Mouse (Mus musculus) left cerebral cortex, postnatal 14 days (tissue): Measurements from ENCODE around the gene Npas3. TPM values are rescaled to one million over a fixed set of nuclear protein-coding genes. Genes with fewer than 3 reads are reported as not detected.

Source experiments
- DNase-seq, 2 experiments: peaks; one replicate each; pipeline ENCODE4 v3.0.0; 2021 to 2022; ENCODE audit warnings: low spot score in 2 of 2, mixed read lengths in 1 of 2
- intact Hi-C: fragments of 180-260 bp; cut with DNase I; formaldehyde crosslinking; loops from one replicate; pipeline ENCODE4 v1.15.1; 2025
- total RNA-seq, 2 experiments: library from RNA; stranded (reverse); gene quantifications; 2 replicates each; pipeline ENCODE4 v1.2.3; 2021

The Npas3 gene
- total RNA-seq, 2 experiments from 2014 or later = 17.1 to 30.1 TPM

DNA sequence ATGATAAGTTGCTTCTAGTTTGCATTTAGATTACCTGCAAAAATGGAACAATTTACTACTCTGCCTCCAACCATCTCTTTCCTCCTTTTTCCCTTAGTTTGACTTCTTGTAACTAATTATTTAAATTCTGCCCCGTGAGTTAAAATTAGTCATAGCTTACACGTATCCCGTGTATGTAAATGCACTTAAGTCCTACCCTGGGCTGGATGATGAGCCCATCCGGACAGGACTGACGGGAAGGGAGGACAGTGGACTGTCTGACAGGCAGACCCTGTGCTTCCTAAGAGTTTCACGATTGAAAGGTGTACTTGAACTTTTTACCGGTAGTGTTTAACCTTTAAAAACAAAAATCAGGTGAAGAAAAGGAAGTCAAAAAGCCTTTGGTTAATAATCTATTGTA is 103.4 kb downstream of the Npas3 start:
- DNase-seq = no peak
- intact Hi-C loops = no loop called here

DNA sequence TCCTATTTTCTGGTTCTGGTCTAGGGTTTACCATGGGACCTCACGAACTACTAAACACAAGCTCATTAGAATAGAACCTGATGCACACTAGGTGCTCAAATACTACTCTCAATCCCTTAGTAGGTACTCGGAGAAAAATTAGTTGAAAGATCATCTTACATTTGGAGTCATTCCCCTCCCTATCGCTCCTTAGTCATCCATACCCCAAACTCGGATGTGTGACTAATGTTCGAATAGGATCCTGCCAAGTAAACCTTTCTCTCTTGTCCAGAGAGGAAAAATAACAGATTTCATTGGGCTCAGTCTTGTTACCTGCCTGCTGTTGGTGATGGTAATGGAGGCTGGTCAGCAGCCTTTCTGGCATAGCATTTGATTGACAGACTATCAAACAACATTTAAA is 117.3 kb downstream of the Npas3 start:
- intact Hi-C loops = no loop called here
- DNase-seq = no peak

DNA sequence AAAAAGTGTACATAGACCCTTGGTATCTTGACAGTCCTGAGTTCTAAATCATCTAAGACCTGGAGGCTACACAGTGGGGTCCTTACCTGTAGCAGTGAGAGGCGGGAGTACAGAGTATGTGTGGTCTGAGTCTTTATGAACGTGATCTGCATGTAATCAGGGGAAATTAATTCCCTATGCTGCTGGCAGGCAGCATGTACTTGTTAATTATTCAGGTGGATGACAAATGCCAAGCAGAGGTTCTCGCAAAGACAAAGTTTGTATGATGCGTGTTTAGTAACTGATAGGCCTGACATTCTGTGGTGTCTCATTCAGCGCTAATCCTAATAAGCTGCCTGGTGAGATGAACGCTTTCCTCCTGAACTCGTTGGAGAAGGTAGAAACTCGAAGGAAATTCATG is 136.4 kb downstream of the Npas3 start:
- no peak for DNase-seq
- intact Hi-C loops = no loop called here

DNA sequence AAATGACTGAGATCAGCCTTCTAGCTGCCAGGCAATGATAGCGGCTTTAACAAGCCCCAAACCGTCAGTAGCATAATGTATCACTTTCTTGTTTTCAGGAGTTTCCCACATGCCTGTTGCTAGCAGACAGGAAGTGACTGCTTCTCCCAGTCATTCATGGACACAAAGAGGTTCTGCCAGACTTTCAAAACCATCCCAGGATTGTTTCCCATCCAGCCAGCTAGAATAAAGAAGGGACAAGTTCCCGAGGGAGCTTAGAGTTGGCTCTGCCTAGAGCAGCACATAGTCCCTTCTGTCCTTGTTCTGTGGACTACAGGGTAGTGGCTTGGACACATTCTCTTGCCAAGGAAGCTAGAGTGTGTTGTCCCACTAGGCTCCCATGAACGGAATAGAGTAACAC is 157.4 kb downstream of the Npas3 start:
- no peak for DNase-seq
- intact Hi-C loops = no loop called here

DNA sequence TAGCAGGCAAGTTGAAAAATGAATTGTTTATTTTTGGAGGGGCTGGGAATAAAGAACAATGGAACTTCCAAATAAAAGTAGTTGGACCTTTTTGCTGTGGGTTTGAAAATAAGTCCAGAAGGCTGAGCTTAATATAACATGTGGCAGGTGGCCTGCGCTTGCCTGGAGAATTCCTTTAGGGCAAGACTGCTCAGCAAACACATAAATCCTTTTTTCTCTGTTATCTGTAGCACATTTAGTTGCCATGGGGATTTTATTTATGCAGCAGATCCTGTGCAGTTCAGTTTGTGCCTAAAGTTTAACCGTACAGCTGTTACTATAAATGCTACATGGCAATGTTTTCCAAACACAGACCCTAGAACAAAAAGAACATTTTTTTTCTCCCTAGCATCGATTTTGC is 159.3 kb downstream of the Npas3 start:
- intact Hi-C loops = no loop called here
- DNase-seq = peak; percentile 34 to 44

DNA sequence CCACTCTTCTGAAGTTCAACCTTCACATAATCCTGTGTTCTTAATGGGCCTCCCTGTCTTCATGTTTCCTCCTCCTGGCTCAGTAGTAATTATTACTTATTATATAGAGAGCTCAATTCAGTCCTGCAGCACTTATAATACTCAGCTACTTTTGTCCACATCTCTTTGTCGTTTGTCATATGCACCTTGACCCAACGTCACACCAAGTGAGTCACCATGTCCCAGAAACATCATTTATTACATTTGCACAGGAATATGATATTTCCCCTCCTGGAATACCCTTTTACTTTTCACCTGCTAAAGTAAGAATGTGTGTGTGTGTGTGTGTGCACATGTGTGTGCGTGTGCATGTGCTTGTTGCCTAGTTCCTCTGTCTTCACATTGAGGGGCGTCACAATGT is 161.2 kb downstream of the Npas3 start:
- no peak for DNase-seq
- intact Hi-C loops = no loop called here

DNA sequence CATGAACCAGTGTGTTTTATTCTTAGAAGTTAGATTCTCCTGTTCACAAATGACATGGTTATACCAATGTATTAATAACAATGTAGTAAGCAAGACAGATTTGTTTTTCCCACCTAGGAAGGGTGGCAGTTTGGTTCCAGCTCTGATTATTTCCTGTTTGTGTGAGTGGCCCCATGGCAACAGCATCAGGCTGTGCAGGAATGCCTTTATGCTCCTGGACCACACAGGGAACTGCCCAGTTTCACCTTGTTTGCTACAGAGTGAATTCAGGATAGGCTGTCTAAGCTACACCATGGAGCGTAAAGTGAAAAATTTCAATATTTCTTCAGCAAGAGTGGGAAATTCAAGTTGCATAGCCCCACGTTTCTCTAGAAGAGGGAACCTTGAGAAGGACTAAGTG is 162.2 kb downstream of the Npas3 start:
- intact Hi-C loops = no loop called here
- DNase-seq = peak in 1 of 2 experiments; percentile 14

DNA sequence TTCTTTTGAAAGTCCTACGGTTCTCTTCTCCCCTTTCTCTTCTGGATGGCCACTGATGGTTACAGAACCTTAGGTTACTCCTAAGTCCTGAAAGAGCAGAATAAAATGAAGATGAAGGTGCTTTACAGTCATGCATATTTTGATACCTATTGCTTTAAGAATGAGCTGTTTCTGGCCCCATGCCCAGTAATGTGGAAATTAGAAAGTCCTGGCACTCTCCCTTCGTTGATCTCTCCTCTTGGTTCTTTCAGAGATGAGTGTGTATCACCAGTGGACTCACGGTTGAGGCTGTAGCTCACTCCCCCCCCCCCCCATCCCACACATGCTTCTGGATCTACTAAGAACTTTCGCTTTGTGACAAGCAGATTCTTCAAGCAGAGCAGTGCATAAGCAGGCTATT is 167.6 kb downstream of the Npas3 start:
- DNase-seq = no peak

DNA sequence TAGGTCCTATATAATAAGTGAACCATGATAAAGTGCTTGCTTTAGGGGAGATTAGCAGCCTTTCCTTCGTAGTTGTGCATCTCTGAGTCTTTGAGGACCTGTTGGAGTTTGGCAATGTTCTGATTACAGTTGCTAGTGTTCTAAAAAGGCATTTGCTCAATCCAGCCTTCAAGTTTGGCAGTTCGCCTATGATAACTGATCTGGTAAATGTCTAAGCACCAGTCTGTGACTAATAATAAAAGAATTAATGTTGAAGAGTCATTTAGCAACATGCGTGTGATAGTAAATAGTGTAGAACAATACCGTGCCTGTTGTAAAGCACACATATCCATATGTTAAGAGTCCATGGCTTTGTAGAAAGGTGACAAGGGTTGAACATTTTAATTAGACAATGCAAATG is 173.2 kb downstream of the Npas3 start:
- intact Hi-C loops = no loop called here
- no peak for DNase-seq

More for the DNA sequence above, 167.6 kb downstream of the Npas3 start:
- intact Hi-C loops = no loop called here

DNA sequence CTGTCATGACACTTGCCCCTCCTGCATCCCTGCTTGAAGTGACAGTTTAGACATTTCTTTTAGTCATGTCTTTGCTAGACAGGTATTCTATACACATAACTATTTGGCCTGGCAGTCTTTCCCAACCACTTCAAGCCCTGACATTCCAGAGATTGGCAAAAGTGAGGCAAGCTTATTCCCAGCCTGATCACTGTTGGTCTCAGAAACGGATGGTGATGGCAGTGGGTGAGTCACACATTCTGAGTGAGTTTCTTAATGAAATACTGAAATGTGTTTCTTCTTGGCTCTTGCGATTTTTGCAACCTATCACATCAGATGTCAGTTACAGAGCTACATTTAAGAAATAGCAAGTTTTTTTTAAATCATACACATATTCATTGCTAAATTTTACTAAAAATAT is 175.2 kb downstream of the Npas3 start:
- intact Hi-C loops = no loop called here
- no peak for DNase-seq

DNA sequence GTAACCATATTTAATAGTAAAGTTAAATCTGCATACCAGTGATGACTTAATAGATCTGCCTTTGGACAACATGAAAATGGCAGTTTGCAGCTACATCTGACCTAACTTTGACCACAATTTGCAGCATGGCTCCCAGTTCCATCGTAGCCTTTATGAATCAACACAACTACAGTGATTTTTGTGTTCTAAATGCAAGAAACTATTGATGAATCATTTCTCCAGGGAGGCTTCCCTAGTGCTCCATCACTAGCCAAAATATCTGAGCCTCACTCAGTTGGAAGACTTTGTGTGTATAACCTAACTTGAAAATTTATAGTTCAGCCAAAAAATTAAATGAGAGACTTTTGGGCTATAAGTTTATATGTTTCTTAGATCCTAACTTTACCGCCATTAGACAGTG is 177.5 kb downstream of the Npas3 start:
- intact Hi-C loops = no loop called here

DNA sequence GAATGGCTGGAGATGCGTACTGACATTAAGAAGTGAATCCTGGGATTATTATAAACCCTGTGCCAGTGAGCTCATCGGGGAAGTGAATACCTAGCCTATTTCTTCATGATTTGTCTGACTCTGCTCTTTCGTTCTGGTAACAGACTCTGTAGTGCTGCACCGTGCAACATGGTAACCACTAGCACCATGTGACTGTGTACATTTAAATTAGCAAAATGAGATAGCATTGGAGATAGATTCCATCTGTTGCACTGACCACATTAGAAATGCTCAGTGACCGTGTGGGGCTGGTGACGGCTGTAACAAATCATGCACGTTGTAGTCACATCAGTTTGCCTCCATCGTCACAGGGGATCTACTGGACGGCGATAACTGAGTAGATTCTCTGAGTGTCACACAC is 178.7 kb downstream of the Npas3 start:
- intact Hi-C loops = no loop called here
- DNase-seq = no peak

More for the DNA sequence above, 177.5 kb downstream of the Npas3 start:
- no peak for DNase-seq

DNA sequence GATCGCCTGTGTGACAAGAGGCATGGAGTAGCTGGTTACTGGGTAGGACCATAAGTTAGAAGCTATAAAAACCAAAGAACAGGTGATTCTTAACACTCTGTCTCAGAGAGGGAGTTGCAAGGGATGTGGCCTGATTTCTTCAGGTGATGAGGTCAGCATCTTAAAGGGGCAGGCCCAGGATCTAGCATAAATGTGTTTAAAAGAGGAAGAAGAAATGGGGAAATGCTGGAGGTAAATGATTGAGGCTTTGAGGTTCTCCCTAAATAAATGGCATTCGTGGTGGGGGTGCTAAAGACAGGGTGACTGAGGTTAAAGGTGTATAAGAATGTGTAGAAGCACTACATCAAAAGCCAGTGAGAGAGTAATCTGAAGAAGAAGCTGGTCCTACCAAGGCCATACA is 193.6 kb downstream of the Npas3 start:
- intact Hi-C loops = no loop called here
- DNase-seq = no peak

DNA sequence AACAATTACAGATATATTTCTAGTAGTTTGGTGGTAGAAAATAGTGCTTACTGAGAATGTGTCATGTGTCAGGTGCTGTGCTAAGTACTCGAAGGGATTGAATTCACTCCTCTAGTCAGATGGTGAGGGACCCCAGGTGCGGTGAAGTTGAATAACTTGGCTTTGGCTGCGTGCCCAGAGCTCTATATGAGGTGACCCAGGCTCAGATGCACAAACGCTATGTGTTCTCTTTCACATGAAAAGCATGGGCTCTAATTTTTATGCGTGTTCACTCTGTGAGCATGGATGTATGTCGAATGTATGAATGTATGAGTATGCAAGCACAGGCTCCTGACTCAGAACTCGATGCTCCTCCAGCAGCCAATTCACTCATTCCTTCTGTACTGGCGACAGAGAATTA is 199.0 kb downstream of the Npas3 start:
- intact Hi-C loops = no loop called here

DNA sequence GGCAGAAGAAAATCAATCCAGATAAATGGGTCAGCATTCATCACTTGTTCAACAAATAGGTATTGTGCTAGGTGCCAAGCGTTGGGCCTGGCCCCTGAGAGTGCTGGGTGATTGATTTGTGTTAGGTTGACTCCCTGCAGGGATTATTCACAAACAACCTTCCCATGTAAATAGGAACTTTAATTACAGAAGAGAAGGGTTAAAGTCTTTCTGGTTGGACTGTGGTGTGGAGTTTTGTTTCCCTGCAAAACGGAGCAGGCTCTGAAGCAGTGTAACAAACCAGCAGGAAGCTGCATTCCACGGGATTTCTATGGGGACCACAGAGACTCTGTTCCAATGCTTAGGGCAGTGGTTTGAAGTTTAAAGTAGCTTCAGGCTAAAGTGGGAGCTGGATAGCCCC is 199.6 kb downstream of the Npas3 start:
- DNase-seq = peak; percentile 6 to 10
- intact Hi-C loops = no loop called here

More for the DNA sequence above, 199.0 kb downstream of the Npas3 start:
- no peak for DNase-seq

DNA sequence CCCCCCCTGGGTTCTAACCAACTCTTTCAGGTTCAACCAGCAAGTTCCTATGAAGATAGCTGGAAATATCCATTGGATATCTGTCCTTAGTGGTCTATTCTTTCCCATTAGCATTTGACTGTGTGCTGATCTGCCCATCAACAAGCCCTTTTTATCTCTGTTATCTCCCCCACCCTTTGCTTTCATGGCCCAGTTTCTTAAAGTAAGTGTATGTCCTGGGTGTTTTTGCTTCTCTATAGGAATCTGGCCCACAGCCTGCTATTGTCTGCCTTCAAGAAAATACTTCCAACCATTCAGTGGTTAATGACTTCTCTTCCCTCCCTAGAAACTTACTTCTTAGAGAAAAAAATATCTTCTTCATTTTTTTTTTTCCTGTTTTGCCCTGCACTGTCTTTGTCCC is 219.1 kb downstream of the Npas3 start:
- no peak for DNase-seq
- intact Hi-C loops = no loop called here

DNA sequence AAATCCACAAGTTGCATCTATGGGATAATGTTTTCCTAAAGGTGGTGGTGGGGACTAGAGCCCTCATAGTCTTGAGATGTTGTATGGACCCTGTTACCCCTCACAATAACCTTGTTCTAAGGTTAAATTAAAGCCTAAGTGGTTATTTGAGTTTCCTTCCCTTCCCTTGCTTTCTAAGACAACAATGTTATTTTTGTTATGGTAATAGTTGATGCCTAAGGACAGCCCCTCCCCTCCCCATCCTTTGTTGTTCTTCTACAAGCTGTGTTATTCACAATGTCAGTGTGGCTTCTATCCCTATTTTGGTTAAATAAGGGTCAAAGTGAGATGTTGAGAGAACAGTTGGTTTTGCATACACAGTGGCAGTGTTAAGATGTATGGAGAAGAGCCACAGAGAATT is 226.0 kb downstream of the Npas3 start:
- DNase-seq = no peak
- intact Hi-C loops = no loop called here

DNA sequence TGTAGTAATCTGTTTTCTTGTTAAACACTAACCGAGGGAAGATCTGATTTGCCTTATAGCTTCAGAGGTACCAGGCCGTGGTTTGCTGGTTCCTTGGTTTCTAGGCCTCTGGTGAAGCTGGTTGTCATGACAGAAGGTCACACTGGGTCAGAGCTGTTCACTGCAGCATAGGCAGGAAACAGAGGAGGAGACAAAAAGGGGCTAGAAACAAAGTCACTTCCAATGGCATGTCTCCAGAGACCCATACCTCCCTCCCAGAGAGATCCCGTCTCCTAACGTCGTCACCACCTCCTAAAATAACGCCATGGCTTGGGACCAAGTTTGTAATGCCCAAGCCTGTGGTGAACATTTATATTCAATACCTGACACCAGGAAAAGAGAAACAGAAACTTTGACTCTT is 236.4 kb downstream of the Npas3 start:
- no peak for DNase-seq
- intact Hi-C loops = no loop called here

DNA sequence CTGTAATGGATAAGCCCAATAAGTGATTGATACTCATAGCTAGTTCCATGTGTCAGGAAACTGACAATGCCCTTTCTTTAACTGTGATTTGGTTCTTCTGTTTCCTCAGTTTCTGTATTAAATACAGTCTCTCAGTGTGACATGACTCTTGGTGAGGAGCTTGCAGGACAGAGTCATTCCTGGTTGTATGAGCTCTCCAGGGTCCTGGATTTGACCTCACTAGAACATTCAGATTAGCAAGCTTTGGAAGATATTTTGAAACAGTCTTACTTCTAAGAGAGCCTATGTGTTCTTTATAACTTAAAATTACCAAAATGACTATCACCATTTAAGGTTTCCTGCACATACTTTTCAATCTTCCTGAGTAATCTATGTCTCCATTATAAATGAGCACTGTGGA is 247.9 kb downstream of the Npas3 start:
- no peak for DNase-seq
- intact Hi-C loops = no loop called here

DNA sequence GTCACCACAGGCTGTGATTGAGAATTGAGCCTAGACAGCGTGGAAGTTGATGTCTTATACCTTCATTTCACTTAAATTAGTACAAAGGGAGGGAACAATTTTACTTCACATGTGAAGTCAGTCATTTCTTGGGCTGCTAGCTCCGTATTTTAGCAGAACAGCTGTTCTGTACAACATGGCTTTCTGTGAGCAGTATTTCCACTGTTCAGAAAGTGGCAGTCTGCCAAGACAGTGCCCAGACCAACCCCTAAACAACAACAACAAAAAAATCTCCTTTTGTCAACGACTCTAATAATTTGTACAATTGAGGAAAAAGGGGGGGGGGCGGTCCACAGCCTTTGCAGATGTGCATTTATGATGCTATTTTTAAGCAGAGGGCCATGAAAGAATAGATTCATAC is 266.4 kb downstream of the Npas3 start:
- peak; percentile 13 to 31 for DNase-seq
- intact Hi-C loops = no loop called here

DNA sequence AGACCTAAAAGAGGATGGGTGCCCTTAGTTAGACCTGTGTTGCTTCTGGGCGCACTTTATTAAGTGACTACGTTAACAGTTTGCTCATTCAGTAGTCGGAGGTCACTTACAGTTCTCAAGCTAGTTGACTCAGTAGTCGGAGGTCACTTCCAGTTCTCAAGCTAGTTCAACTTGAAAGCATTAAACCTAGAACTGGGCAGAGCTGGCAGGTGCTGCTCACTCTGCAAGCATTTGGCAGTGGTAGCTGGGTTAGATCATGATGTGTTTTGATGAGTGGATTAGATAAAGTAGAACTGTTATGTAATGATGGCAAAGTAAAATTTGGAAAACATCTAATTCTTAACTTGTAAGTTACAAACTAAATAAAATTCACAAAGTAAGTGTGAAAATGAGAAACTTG is 271.1 kb downstream of the Npas3 start:
- no peak for DNase-seq
- intact Hi-C loops = no loop called here

DNA sequence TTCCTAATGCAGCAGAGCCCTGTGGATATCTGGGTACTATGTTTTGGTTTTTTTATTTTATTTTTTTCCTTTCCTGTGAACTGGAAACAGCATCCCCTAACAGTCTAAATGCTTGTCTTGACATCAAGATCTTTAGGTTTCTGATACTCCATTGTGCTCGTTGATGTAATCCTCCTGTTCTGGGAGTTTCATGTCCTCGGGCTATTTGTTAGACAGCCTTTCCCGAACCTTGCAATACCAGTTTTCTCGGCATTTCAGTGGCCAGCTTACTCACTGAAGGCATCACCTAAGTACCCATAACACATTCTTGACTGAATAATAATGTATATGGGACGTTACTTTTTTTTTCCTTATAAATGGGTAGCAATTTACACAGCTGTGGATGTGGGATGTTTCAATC is 274.2 kb downstream of the Npas3 start:
- DNase-seq = no peak

DNA sequence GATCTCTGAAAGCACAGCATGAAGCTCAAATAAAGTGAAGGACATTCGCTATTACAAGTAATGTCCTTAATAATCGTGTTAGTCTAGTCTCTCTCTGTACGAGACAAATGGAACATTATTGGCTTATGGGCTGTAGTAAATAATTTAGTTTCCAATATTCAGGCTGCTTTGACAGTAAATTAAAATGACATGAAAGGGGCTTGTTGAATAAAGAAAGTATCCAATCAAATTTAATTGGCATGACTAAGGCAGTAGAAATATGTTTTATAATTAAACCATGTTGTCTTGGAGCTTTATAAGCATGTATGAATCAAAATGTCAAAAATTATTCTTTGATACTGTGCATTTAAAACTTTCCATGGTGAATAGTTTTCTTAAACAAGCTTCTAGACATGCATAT is 278.6 kb downstream of the Npas3 start:
- no peak for DNase-seq
- intact Hi-C loops = no loop called here

More for the DNA sequence above, 274.2 kb downstream of the Npas3 start:
- intact Hi-C loops = no loop called here
